Mouse (Mus musculus): ENCODE measurements around the gene Lrpap1. TPM values are rescaled to one million over a fixed set of nuclear protein-coding genes. Genes with fewer than 3 reads are reported as not detected.

The Lrpap1 gene
- polyA plus RNA-seq, 1 experiment from 2014 or later, result 136 TPM

- DNase-seq (no peak), ATAC-seq (ENCODE audit: low FRiP score, low TSS enrichment) (no peak)
- WGBS, result 95% methylated on average over 9 of the region's 9 CpGs
- Histone ChIP-seq H3K4me2 (ENCODE audit: low read length) (no peak overlapping the region), H3K27ac (replicated peaks; ENCODE audit: low read depth, low read length) (no peak overlapping the region), H3K36me3 (ENCODE audit: control insufficient read depth, insufficient read depth, low read length) (no peaks in the 10 kb centered on the region), H3K4me3 (replicated peaks; ENCODE audit: low read depth, low read length) (no peak overlapping the region), H3K9ac (replicated peaks; ENCODE audit: low read length) (no peak overlapping the region), H3K27me3 (ENCODE audit: control insufficient read depth, insufficient read depth, low read length) (no peaks in the 10 kb centered on the region), H3K4me1 (ENCODE audit: control insufficient read depth, insufficient read depth, low read length) (no peaks in the 10 kb centered on the region), H3K9me3 (ENCODE audit: control insufficient read depth, low read length) (no peaks in the 10 kb centered on the region)
Observed at GRCm38 (mm10) chr5:35132278-35132980, 26.9 kb upstream of the Lrpap1 start.

- H3K9me3 ChIP-seq (ENCODE audit: control insufficient read depth, low read length), result no peaks in the 10 kb centered on the region
- no peaks in the 10 kb centered on the region for H3K4me1 ChIP-seq (ENCODE audit: control insufficient read depth, insufficient read depth, low read length)
- 7% methylated on average over 7 of the region's 7 CpGs for WGBS
- no peak overlapping the region for H3K4me2 ChIP-seq (ENCODE audit: low read length)
- no peak overlapping the region for H3K9ac ChIP-seq (replicated peaks; ENCODE audit: low read length)
- DNase-seq (peak; percentile 90), ATAC-seq (ENCODE audit: low FRiP score, low TSS enrichment) (peak; percentile 31; the same call in 1 of the 2 replicates)
- no peaks in the 10 kb centered on the region for H3K36me3 ChIP-seq (ENCODE audit: control insufficient read depth, insufficient read depth, low read length)
- H3K27me3 ChIP-seq (ENCODE audit: control insufficient read depth, insufficient read depth, low read length), result no peaks in the 10 kb centered on the region
- H3K4me3 ChIP-seq (replicated peaks; ENCODE audit: low read depth, low read length), result no peak overlapping the region
- H3K27ac ChIP-seq (replicated peaks; ENCODE audit: low read depth, low read length), result no peak overlapping the region
Observed at GRCm38 (mm10) chr5:35131773-35132172, 26.2 kb upstream of the Lrpap1 start.

- Histone ChIP-seq H3K27me3 (ENCODE audit: control insufficient read depth, insufficient read depth, low read length) (no peaks in the 10 kb centered on the region), H3K9me3 (ENCODE audit: control insufficient read depth, low read length) (no peaks in the 10 kb centered on the region), H3K4me1 (ENCODE audit: control insufficient read depth, insufficient read depth, low read length) (no peaks in the 10 kb centered on the region), H3K36me3 (ENCODE audit: control insufficient read depth, insufficient read depth, low read length) (no peaks in the 10 kb centered on the region), H3K27ac (replicated peaks; ENCODE audit: low read depth, low read length) (no peak overlapping the region), H3K9ac (replicated peaks; ENCODE audit: low read length) (no peak overlapping the region), H3K4me3 (replicated peaks; ENCODE audit: low read depth, low read length) (no peak overlapping the region), H3K4me2 (ENCODE audit: low read length) (no peak overlapping the region)
- WGBS, result 30% methylated on average over 1 of the region's 1 CpGs
- ATAC-seq (ENCODE audit: low FRiP score, low TSS enrichment) (no peak), DNase-seq (no peak)
Observed at GRCm38 (mm10) chr5:35131237-35131636, 25.7 kb upstream of the Lrpap1 start.

GRCm38 (mm10) chr5:35129767-35130191, 24.2 kb upstream of the Lrpap1 start:
- Histone ChIP-seq H3K4me3 (replicated peaks; ENCODE audit: low read depth, low read length) (no peak overlapping the region), H3K4me1 (ENCODE audit: control insufficient read depth, insufficient read depth, low read length) (no peaks in the 10 kb centered on the region), H3K27ac (replicated peaks; ENCODE audit: low read depth, low read length) (no peak overlapping the region), H3K36me3 (ENCODE audit: control insufficient read depth, insufficient read depth, low read length) (no peaks in the 10 kb centered on the region), H3K9ac (replicated peaks; ENCODE audit: low read length) (no peak overlapping the region), H3K9me3 (ENCODE audit: control insufficient read depth, low read length) (no peaks in the 10 kb centered on the region), H3K4me2 (ENCODE audit: low read length) (no peak overlapping the region), H3K27me3 (ENCODE audit: control insufficient read depth, insufficient read depth, low read length) (no peaks in the 10 kb centered on the region)
- no peak for DNase-seq
- WGBS, result 89% methylated on average over 7 of the region's 7 CpGs
- no peak for ATAC-seq (ENCODE audit: low FRiP score, low TSS enrichment)

GRCm38 (mm10) chr5:35129208-35129607, 23.6 kb upstream of the Lrpap1 start:
- H3K27me3 ChIP-seq (ENCODE audit: control insufficient read depth, insufficient read depth, low read length), result no peaks in the 10 kb centered on the region
- no peaks in the 10 kb centered on the region for H3K4me1 ChIP-seq (ENCODE audit: control insufficient read depth, insufficient read depth, low read length)
- no peak overlapping the region for H3K9ac ChIP-seq (replicated peaks; ENCODE audit: low read length)
- H3K4me2 ChIP-seq (ENCODE audit: low read length), result no peak overlapping the region
- no peaks in the 10 kb centered on the region for H3K36me3 ChIP-seq (ENCODE audit: control insufficient read depth, insufficient read depth, low read length)
- no peak overlapping the region for H3K4me3 ChIP-seq (replicated peaks; ENCODE audit: low read depth, low read length)
- ATAC-seq (ENCODE audit: low FRiP score, low TSS enrichment) (no peak), DNase-seq (no peak)
- no peak overlapping the region for H3K27ac ChIP-seq (replicated peaks; ENCODE audit: low read depth, low read length)
- no peaks in the 10 kb centered on the region for H3K9me3 ChIP-seq (ENCODE audit: control insufficient read depth, low read length)
- 87% methylated on average over 16 of the region's 16 CpGs for WGBS

- Histone ChIP-seq H3K9ac (replicated peaks; ENCODE audit: low read length) (no peak overlapping the region), H3K27ac (replicated peaks; ENCODE audit: low read depth, low read length) (no peak overlapping the region), H3K4me3 (replicated peaks; ENCODE audit: low read depth, low read length) (no peak overlapping the region), H3K9me3 (ENCODE audit: control insufficient read depth, low read length) (no peaks in the 10 kb centered on the region), H3K36me3 (ENCODE audit: control insufficient read depth, insufficient read depth, low read length) (no peaks in the 10 kb centered on the region), H3K4me1 (ENCODE audit: control insufficient read depth, insufficient read depth, low read length) (no peaks in the 10 kb centered on the region), H3K27me3 (ENCODE audit: control insufficient read depth, insufficient read depth, low read length) (no peaks in the 10 kb centered on the region), H3K4me2 (ENCODE audit: low read length) (no peak overlapping the region)
- WGBS, result 86% methylated on average over 8 of the region's 8 CpGs
- DNase-seq (no peak), ATAC-seq (ENCODE audit: low FRiP score, low TSS enrichment) (no peak)
Observed at GRCm38 (mm10) chr5:35120024-35120423, 14.5 kb upstream of the Lrpap1 start.

GRCm38 (mm10) chr5:35118418-35118817, 12.9 kb upstream of the Lrpap1 start:
- H3K9me3 ChIP-seq (ENCODE audit: control insufficient read depth, low read length), result no peaks in the 10 kb centered on the region
- H3K4me2 ChIP-seq (ENCODE audit: low read length), result no peak overlapping the region
- no peak overlapping the region for H3K9ac ChIP-seq (replicated peaks; ENCODE audit: low read length)
- H3K4me1 ChIP-seq (ENCODE audit: control insufficient read depth, insufficient read depth, low read length), result no peaks in the 10 kb centered on the region
- no peak overlapping the region for H3K27ac ChIP-seq (replicated peaks; ENCODE audit: low read depth, low read length)
- no peak for ATAC-seq (ENCODE audit: low FRiP score, low TSS enrichment)
- 80% methylated on average over 2 of the region's 2 CpGs for WGBS
- H3K36me3 ChIP-seq (ENCODE audit: control insufficient read depth, insufficient read depth, low read length), result no peaks in the 10 kb centered on the region
- no peak overlapping the region for H3K4me3 ChIP-seq (replicated peaks; ENCODE audit: low read depth, low read length)
- H3K27me3 ChIP-seq (ENCODE audit: control insufficient read depth, insufficient read depth, low read length), result no peaks in the 10 kb centered on the region
- DNase-seq, result no peak

GRCm38 (mm10) chr5:35117633-35118032, 12.1 kb upstream of the Lrpap1 start:
- H3K4me2 ChIP-seq (ENCODE audit: low read length), result no peak overlapping the region
- 72% methylated on average over 3 of the region's 3 CpGs for WGBS
- DNase-seq (no peak), ATAC-seq (ENCODE audit: low FRiP score, low TSS enrichment) (no peak)
- no peaks in the 10 kb centered on the region for H3K27me3 ChIP-seq (ENCODE audit: control insufficient read depth, insufficient read depth, low read length)
- H3K4me3 ChIP-seq (replicated peaks; ENCODE audit: low read depth, low read length), result no peak overlapping the region
- H3K9me3 ChIP-seq (ENCODE audit: control insufficient read depth, low read length), result no peaks in the 10 kb centered on the region
- H3K4me1 ChIP-seq (ENCODE audit: control insufficient read depth, insufficient read depth, low read length), result no peaks in the 10 kb centered on the region
- no peaks in the 10 kb centered on the region for H3K36me3 ChIP-seq (ENCODE audit: control insufficient read depth, insufficient read depth, low read length)
- H3K27ac ChIP-seq (replicated peaks; ENCODE audit: low read depth, low read length), result no peak overlapping the region
- H3K9ac ChIP-seq (replicated peaks; ENCODE audit: low read length), result no peak overlapping the region

GRCm38 (mm10) chr5:35116002-35116401, 10.4 kb upstream of the Lrpap1 start:
- ATAC-seq (ENCODE audit: low FRiP score, low TSS enrichment) (no peak), DNase-seq (no peak)
- Histone ChIP-seq H3K9ac (replicated peaks; ENCODE audit: low read length) (no peak overlapping the region), H3K36me3 (ENCODE audit: control insufficient read depth, insufficient read depth, low read length) (no peaks in the 10 kb centered on the region), H3K27ac (replicated peaks; ENCODE audit: low read depth, low read length) (no peak overlapping the region), H3K9me3 (ENCODE audit: control insufficient read depth, low read length) (no peaks in the 10 kb centered on the region), H3K4me1 (ENCODE audit: control insufficient read depth, insufficient read depth, low read length) (no peaks in the 10 kb centered on the region), H3K27me3 (ENCODE audit: control insufficient read depth, insufficient read depth, low read length) (no peaks in the 10 kb centered on the region), H3K4me2 (ENCODE audit: low read length) (no peak overlapping the region), H3K4me3 (replicated peaks; ENCODE audit: low read depth, low read length) (no peak overlapping the region)
- WGBS, result 77% methylated on average over 3 of the region's 3 CpGs

Data from midbrain, embryonic 14.5 days (tissue).